Mouse (Mus musculus) stomach, embryonic 14.5 days (tissue): ENCODE results near the gene Smox. TPM values are rescaled to one million over a fixed set of nuclear protein-coding genes. Genes with fewer than 3 reads are reported as not detected.

Experiments
- ATAC-seq: fragments of 200-750 bp; cut with Nextera tagmentation; 2 replicates; pipeline ENCODE4 v1.8.0; 2017; ENCODE audit warnings: low read depth, moderate TSS enrichment; ENCODE audit not compliant: insufficient number of reproducible peaks, insufficient read depth, low FRiP score
- H3K27ac ChIP-seq: fragments of 300-500 bp; sonication (generic); 2 replicates; pipeline ENCODE4 v1.5.1; 2014; ENCODE audit warnings: mild to moderate bottlenecking, low read length, moderate library complexity, mixed read lengths
- H3K27me3 ChIP-seq: fragments of 300-500 bp; sonication (generic); 2 replicates; pipeline ENCODE4 v1.6.1; 2014; ENCODE audit warnings: low read length, control low read depth, mixed read lengths; ENCODE audit not compliant: control insufficient read depth, insufficient read depth
- H3K36me3 ChIP-seq: fragments of 300-500 bp; sonication (generic); 2 replicates; pipeline ENCODE4 v1.6.1; 2014; ENCODE audit warnings: mild to moderate bottlenecking, control low read depth, low read length, moderate library complexity, mixed read lengths; ENCODE audit not compliant: control insufficient read depth, insufficient read depth
- H3K4me1 ChIP-seq: fragments of 300-500 bp; sonication (generic); 2 replicates; pipeline ENCODE4 v1.6.1; 2014; ENCODE audit warnings: low read length, control low read depth, mixed read lengths; ENCODE audit not compliant: control insufficient read depth, insufficient read depth
- H3K4me2 ChIP-seq: fragments of 300-500 bp; sonication (generic); replicated peaks from 2 replicates; pipeline ENCODE4 v1.6.1; 2014; ENCODE audit warnings: low read depth, low read length, control low read depth
- H3K4me3 ChIP-seq: fragments of 300-500 bp; sonication (generic); 2 replicates; pipeline ENCODE4 v1.5.1; 2014; ENCODE audit warnings: low read depth, low read length, control low read depth
- H3K9ac ChIP-seq: fragments of 300-500 bp; sonication (generic); replicated peaks from 2 replicates; pipeline ENCODE4 v1.6.1; 2014; ENCODE audit warnings: low read depth, mild to moderate bottlenecking, control low read depth, low read length, moderate library complexity, mixed read lengths
- H3K9me3 ChIP-seq: fragments of 300-500 bp; sonication (generic); 2 replicates; pipeline ENCODE4 v1.6.1; 2016; ENCODE audit warnings: low read depth, low read length, control low read depth; ENCODE audit not compliant: control insufficient read depth
- WGBS: fragments of 180-500 bp; shearing (Covaris S2); extraction: QIAGEN DNeasy Blood & Tissue Kit; methylation state at CpG from one replicate; pipeline ENCODE4 v1.1.7; 2014; 5-methylcytosine and 5-hydroxymethylcytosine counted together
- polyA plus RNA-seq: library from polyadenylated mRNA; unstranded; fragments of >200 nt; fragmentation: Nextera tagmentation; extraction: Ambion mirVana; gene quantifications from 2 replicates; pipeline ENCODE4 v1.2.1, GENCODE M21; 2014

Smox gene
- polyA plus RNA-seq, 1 experiment from 2014 or later = 28.5 TPM

GRCm38 (mm10) chr2:131529898-131530622, 38.8 kb downstream of the Smox start:
- H3K27me3 ChIP-seq = no peaks in the 10 kb centered on the region
- no peak for ATAC-seq
- 31% methylated on average over 11 of the region's 11 CpGs for WGBS

GRCm38 (mm10) chr2:131530623-131531008, 39.3 kb downstream of the Smox start:
- no peak for ATAC-seq

More at GRCm38 (mm10) chr2:131529898-131530622, 38.8 kb downstream of the Smox start:
- Histone ChIP-seq H3K4me3 (no peak overlapping the region), H3K36me3 (no peaks in the 10 kb centered on the region), H3K9me3 (no peaks in the 10 kb centered on the region), H3K9ac (no peak overlapping the region), H3K4me2 (no peak overlapping the region), H3K4me1 (no peaks in the 10 kb centered on the region), H3K27ac (no peak overlapping the region)

GRCm38 (mm10) chr2:131531271-131531670, 40.0 kb downstream of the Smox start:
- Histone ChIP-seq H3K4me1 (no peaks in the 10 kb centered on the region), H3K27me3 (no peaks in the 10 kb centered on the region), H3K36me3 (no peaks in the 10 kb centered on the region), H3K27ac (no peak overlapping the region), H3K9me3 (no peaks in the 10 kb centered on the region), H3K4me3 (no peak overlapping the region), H3K4me2 (no peak overlapping the region), H3K9ac (no peak overlapping the region)
- no peak for ATAC-seq
- 85% methylated on average over 7 of the region's 7 CpGs for whole genome bisulfite sequencing

More at GRCm38 (mm10) chr2:131530623-131531008, 39.3 kb downstream of the Smox start:
- 23% methylated on average over 9 of the region's 9 CpGs for WGBS
- Histone ChIP-seq H3K27me3 (no peaks in the 10 kb centered on the region), H3K4me2 (no peak overlapping the region), H3K27ac (no peak overlapping the region), H3K4me1 (no peaks in the 10 kb centered on the region), H3K36me3 (no peaks in the 10 kb centered on the region), H3K9me3 (no peaks in the 10 kb centered on the region), H3K9ac (no peak overlapping the region), H3K4me3 (no peak overlapping the region)

- no peaks in the 10 kb centered on the region for H3K9me3 ChIP-seq
- H3K27ac ChIP-seq = no peak overlapping the region
- H3K4me2 ChIP-seq = no peak overlapping the region
- H3K4me3 ChIP-seq = no peak overlapping the region
- H3K36me3 ChIP-seq = no peaks in the 10 kb centered on the region
- no peak for ATAC-seq
- H3K9ac ChIP-seq = no peak overlapping the region
- H3K4me1 ChIP-seq = no peaks in the 10 kb centered on the region
- WGBS = 91% methylated on average over 5 of the region's 5 CpGs
- H3K27me3 ChIP-seq = no peaks in the 10 kb centered on the region
Observed at GRCm38 (mm10) chr2:131535168-131535567, 43.9 kb downstream of the Smox start.

GRCm38 (mm10) chr2:131538341-131538740, 47.0 kb downstream of the Smox start:
- no peaks in the 10 kb centered on the region for H3K36me3 ChIP-seq
- no peak overlapping the region for H3K4me3 ChIP-seq
- H3K9ac ChIP-seq = no peak overlapping the region
- ATAC-seq = no peak
- H3K27me3 ChIP-seq = no peaks in the 10 kb centered on the region
- no peak overlapping the region for H3K27ac ChIP-seq
- H3K4me1 ChIP-seq = no peaks in the 10 kb centered on the region
- H3K9me3 ChIP-seq = no peaks in the 10 kb centered on the region
- WGBS = 61% methylated on average over 7 of the region's 7 CpGs
- no peak overlapping the region for H3K4me2 ChIP-seq

- no peaks in the 10 kb centered on the region for H3K9me3 ChIP-seq
- H3K4me1 ChIP-seq = no peaks in the 10 kb centered on the region
- no peak overlapping the region for H3K4me2 ChIP-seq
- H3K9ac ChIP-seq = no peak overlapping the region
- ATAC-seq = no peak
- H3K36me3 ChIP-seq = no peaks in the 10 kb centered on the region
- H3K27me3 ChIP-seq = no peaks in the 10 kb centered on the region
- no peak overlapping the region for H3K4me3 ChIP-seq
- H3K27ac ChIP-seq = no peak overlapping the region
- WGBS = 84% methylated on average over 6 of the region's 6 CpGs
Observed at GRCm38 (mm10) chr2:131539780-131540179, 48.5 kb downstream of the Smox start.

- Histone ChIP-seq H3K4me2 (no peak overlapping the region), H3K9me3 (no peaks in the 10 kb centered on the region), H3K4me1 (peaks cover 4% of the 10 kb centered on the region; the same call in 1 of the 2 replicates), H3K27ac (no peak overlapping the region), H3K27me3 (0 out of 2 replicates have a peak, but pooled peaks cover 6% of the 10 kb centered on the region), H3K36me3 (no peaks in the 10 kb centered on the region), H3K9ac (no peak overlapping the region), H3K4me3 (no peak overlapping the region)
- no peak for ATAC-seq
- WGBS = 83% methylated on average over 4 of the region's 4 CpGs
Observed at GRCm38 (mm10) chr2:131541686-131542085, 50.4 kb downstream of the Smox start.

GRCm38 (mm10) chr2:131542531-131542930, 51.2 kb downstream of the Smox start:
- no peak overlapping the region for H3K4me3 ChIP-seq
- no peak overlapping the region for H3K4me2 ChIP-seq
- WGBS = 41% methylated on average over 6 of the region's 6 CpGs
- ATAC-seq = no peak
- no peaks in the 10 kb centered on the region for H3K36me3 ChIP-seq
- H3K27me3 ChIP-seq = peaks cover 14% of the 10 kb centered on the region; the same call in 1 of the 2 replicates
- H3K9me3 ChIP-seq = no peaks in the 10 kb centered on the region
- H3K27ac ChIP-seq = no peak overlapping the region
- no peak overlapping the region for H3K9ac ChIP-seq
- peaks cover 4% of the 10 kb centered on the region; the same call in 1 of the 2 replicates for H3K4me1 ChIP-seq
